Mouse (Mus musculus): ENCODE data around the gene Dhdh. TPM values are rescaled to one million over a fixed set of nuclear protein-coding genes. Genes with fewer than 3 reads are reported as not detected.
"Not testable (repeated sequence)": the region's sequence is repeated elsewhere in the genome, so short reads cannot be mapped to it uniquely, and the experiment has no call there.

Dhdh gene
- polyA plus RNA-seq, 1 experiment from 2014 or later: 5.1 TPM

- H3K27me3 ChIP-seq: no peaks in the 10 kb centered on the region
- no peaks in the 10 kb centered on the region for H3K9me3 ChIP-seq (replicated peaks)
- peaks cover 18% of the 10 kb centered on the region for H3K4me1 ChIP-seq
- H3K4me2 ChIP-seq (replicated peaks): peak overlapping the region; percentile 73
- H3K9ac ChIP-seq: peak overlapping the region; percentile 59; the same call in 1 of the 2 replicates
- 36% methylated on average over 7 of the region's 7 CpGs for WGBS
- H3K36me3 ChIP-seq: peaks cover 25% of the 10 kb centered on the region
- H3K4me3 ChIP-seq (replicated peaks): peak overlapping the region; percentile 71
- peak overlapping the region; percentile 51; the same call in 1 of the 2 replicates for H3K27ac ChIP-seq (replicated peaks)
- no peak for ATAC-seq (ENCODE audit: insufficient number of reproducible peaks, low FRiP score, low TSS enrichment, low read depth)
Observed at GRCm38 (mm10) chr7:45467090-45467670, 21.4 kb downstream of the Dhdh start.

GRCm38 (mm10) chr7:45466283-45467089 lies 22.1 kb downstream of the Dhdh start, which contains the start of gene Bax:
Gene Bax (minus strand): TSS chr7:45466898.
- Histone ChIP-seq H3K27ac (replicated peaks) (peak within 1 kb of the TSS; percentile 51; the same call in 1 of the 2 replicates), H3K27me3 (no peaks in the 10 kb centered on the region), H3K9me3 (replicated peaks) (no peaks in the 10 kb centered on the region), H3K4me1 (peaks cover 23% of the 10 kb centered on the region), H3K36me3 (peaks cover 28% of the 10 kb centered on the region), H3K4me2 (replicated peaks) (peak within 1 kb of the TSS; percentile 73), H3K9ac (peak within 1 kb of the TSS; percentile 59), H3K4me3 (replicated peaks) (peak within 1 kb of the TSS; percentile 71)
- WGBS: under 1% methylated on average over 53 of the region's 58 CpGs
- peak; percentile 84 for ATAC-seq (ENCODE audit: insufficient number of reproducible peaks, low FRiP score, low TSS enrichment, low read depth)

- no peaks in the 10 kb centered on the region for H3K9me3 ChIP-seq (replicated peaks)
- peaks cover 31% of the 10 kb centered on the region for H3K4me1 ChIP-seq
- H3K27me3 ChIP-seq: no peaks in the 10 kb centered on the region
- no peak for ATAC-seq (ENCODE audit: insufficient number of reproducible peaks, low FRiP score, low TSS enrichment, low read depth)
- H3K36me3 ChIP-seq: peaks cover 28% of the 10 kb centered on the region
- H3K9ac ChIP-seq: peak overlapping the region; percentile 59; the same call in 1 of the 2 replicates
- 75% methylated on average over 9 of the region's 9 CpGs for WGBS
- peak overlapping the region; percentile 73 for H3K4me2 ChIP-seq (replicated peaks)
- H3K4me3 ChIP-seq (replicated peaks): peak overlapping the region; percentile 71
- no peak overlapping the region for H3K27ac ChIP-seq (replicated peaks)
Observed at GRCm38 (mm10) chr7:45465549-45465948, 23.1 kb downstream of the Dhdh start.

GRCm38 (mm10) chr7:45465112-45465511 lies 23.5 kb downstream of the Dhdh start:
- ATAC-seq (ENCODE audit: insufficient number of reproducible peaks, low FRiP score, low TSS enrichment, low read depth): no peak
- H3K4me3 ChIP-seq (replicated peaks): peak overlapping the region; percentile 71
- WGBS: 94% methylated on average over 12 of the region's 12 CpGs
- H3K27ac ChIP-seq (replicated peaks): no peak overlapping the region
- peak overlapping the region; percentile 73; the same call in 1 of the 2 replicates for H3K4me2 ChIP-seq (replicated peaks)
- peaks cover 35% of the 10 kb centered on the region for H3K4me1 ChIP-seq
- no peaks in the 10 kb centered on the region for H3K9me3 ChIP-seq (replicated peaks)
- peak overlapping the region; percentile 59 for H3K9ac ChIP-seq
- H3K27me3 ChIP-seq: no peaks in the 10 kb centered on the region
- peaks cover 28% of the 10 kb centered on the region for H3K36me3 ChIP-seq

- Histone ChIP-seq H3K4me1 (peaks cover 38% of the 10 kb centered on the region), H3K27me3 (no peaks in the 10 kb centered on the region), H3K9ac (no peak overlapping the region), H3K4me3 (replicated peaks) (no peak overlapping the region), H3K36me3 (peaks cover 28% of the 10 kb centered on the region), H3K27ac (replicated peaks) (no peak overlapping the region), H3K9me3 (replicated peaks) (no peaks in the 10 kb centered on the region), H3K4me2 (replicated peaks) (no peak overlapping the region)
- no peak for ATAC-seq (ENCODE audit: insufficient number of reproducible peaks, low FRiP score, low TSS enrichment, low read depth)
- WGBS: 91% methylated on average over 7 of the region's 7 CpGs
Observed at GRCm38 (mm10) chr7:45463987-45464778, 24.4 kb downstream of the Dhdh start.

- H3K36me3 ChIP-seq: peaks cover 32% of the 10 kb centered on the region
- not testable (repeated sequence) for H3K9me3 ChIP-seq (replicated peaks)
Observed at GRCm38 (mm10) chr7:45462868-45463267, 25.7 kb downstream of the Dhdh start.

GRCm38 (mm10) chr7:45462325-45462724 lies 26.3 kb downstream of the Dhdh start:
- WGBS: 81% methylated on average over 4 of the region's 4 CpGs
- H3K36me3 ChIP-seq: peaks cover 38% of the 10 kb centered on the region
- no peak overlapping the region for H3K27ac ChIP-seq (replicated peaks)

More at GRCm38 (mm10) chr7:45462868-45463267, 25.7 kb downstream of the Dhdh start:
- peaks cover 45% of the 10 kb centered on the region for H3K4me1 ChIP-seq
- 77% methylated on average over 4 of the region's 4 CpGs for WGBS
- ATAC-seq (ENCODE audit: insufficient number of reproducible peaks, low FRiP score, low TSS enrichment, low read depth); H3K27me3 ChIP-seq; H3K9ac ChIP-seq; H3K4me2 ChIP-seq (replicated peaks); H3K4me3 ChIP-seq (replicated peaks); H3K27ac ChIP-seq (replicated peaks): not testable (repeated sequence)

GRCm38 (mm10) chr7:45461781-45462180 lies 26.8 kb downstream of the Dhdh start:
- Histone ChIP-seq H3K4me3 (replicated peaks) (no peak overlapping the region), H3K27me3 (no peaks in the 10 kb centered on the region), H3K36me3 (peaks cover 43% of the 10 kb centered on the region), H3K4me2 (replicated peaks) (no peak overlapping the region), H3K4me1 (peaks cover 50% of the 10 kb centered on the region), H3K9ac (no peak overlapping the region), H3K9me3 (replicated peaks) (no peaks in the 10 kb centered on the region), H3K27ac (replicated peaks) (peak overlapping the region; percentile 66; the same call in 1 of the 2 replicates)
- ATAC-seq (ENCODE audit: insufficient number of reproducible peaks, low FRiP score, low TSS enrichment, low read depth): no peak
- 83% methylated on average over 4 of the region's 4 CpGs for WGBS

More at GRCm38 (mm10) chr7:45462325-45462724, 26.3 kb downstream of the Dhdh start:
- Histone ChIP-seq H3K4me2 (replicated peaks) (no peak overlapping the region), H3K27me3 (no peaks in the 10 kb centered on the region), H3K4me3 (replicated peaks) (no peak overlapping the region), H3K9ac (no peak overlapping the region), H3K4me1 (peaks cover 48% of the 10 kb centered on the region), H3K9me3 (replicated peaks) (no peaks in the 10 kb centered on the region)
- ATAC-seq (ENCODE audit: insufficient number of reproducible peaks, low FRiP score, low TSS enrichment, low read depth): no peak

- H3K9ac ChIP-seq: no peak overlapping the region
- no peak for ATAC-seq (ENCODE audit: insufficient number of reproducible peaks, low FRiP score, low TSS enrichment, low read depth)
- H3K4me3 ChIP-seq (replicated peaks): no peak overlapping the region
- 43% methylated on average over 5 of the region's 5 CpGs for WGBS
- H3K27me3 ChIP-seq: no peaks in the 10 kb centered on the region
- H3K27ac ChIP-seq (replicated peaks): peak overlapping the region; percentile 91
- H3K36me3 ChIP-seq: peaks cover 44% of the 10 kb centered on the region
- H3K4me1 ChIP-seq: peaks cover 54% of the 10 kb centered on the region
- H3K9me3 ChIP-seq (replicated peaks): no peaks in the 10 kb centered on the region
- H3K4me2 ChIP-seq (replicated peaks): no peak overlapping the region
Observed at GRCm38 (mm10) chr7:45461326-45461725, 27.3 kb downstream of the Dhdh start.

- Histone ChIP-seq H3K36me3 (peaks cover 44% of the 10 kb centered on the region), H3K4me1 (peaks cover 53% of the 10 kb centered on the region), H3K9me3 (replicated peaks) (no peaks in the 10 kb centered on the region), H3K27me3 (no peaks in the 10 kb centered on the region), H3K4me2 (replicated peaks) (0 out of 2 replicates have a peak overlapping the region, but pooled peaks have one; percentile 54), H3K9ac (no peak overlapping the region), H3K4me3 (replicated peaks) (peak overlapping the region; percentile 77), H3K27ac (replicated peaks) (peak overlapping the region; percentile 91)
- ATAC-seq (ENCODE audit: insufficient number of reproducible peaks, low FRiP score, low TSS enrichment, low read depth): 0 out of 2 replicates have a peak, but pooled peaks have one; percentile 9
- WGBS: 21% methylated on average over 13 of the region's 13 CpGs
Observed at GRCm38 (mm10) chr7:45460860-45461314, 27.7 kb downstream of the Dhdh start.
